Mouse (Mus musculus): ENCODE measurements around the gene Rspo1.
A peak's percentile ranks its signal among the peaks of the same experiment; 100 is the strongest.
"Not testable (repeated sequence)": the region's sequence is repeated elsewhere in the genome, so short reads cannot be mapped to it uniquely, and the experiment has no call there.

The Rspo1 gene

GRCm38 (mm10) chr4:124985671-124986602 is at the start of gene Rspo1:
TSS of gene Rspo1 (plus strand) at chr4:124986430.
- no peak for DNase-seq (ENCODE audit: extremely low read depth, low read depth)

- peak; percentile 98 for DNase-seq (ENCODE audit: extremely low read depth, low read depth)
Measured at GRCm38 (mm10) chr4:124936613-124937471, 49.4 kb upstream of the Rspo1 start, which contains the start of gene 9930104L06Rik. TSS of gene 9930104L06Rik (plus strand) at chr4:124937048.

GRCm38 (mm10) chr4:124939211-124939610 is 47.0 kb upstream of the Rspo1 start, which contains the start of gene Cdca8:
TSS of gene Cdca8 (minus strand) at chr4:124939311.
- DNase-seq (ENCODE audit: extremely low read depth, low read depth): not testable (repeated sequence)

- DNase-seq (ENCODE audit: extremely low read depth, low read depth): peak; percentile 42
Measured at GRCm38 (mm10) chr4:124943022-124943421, 43.2 kb upstream of the Rspo1 start.

GRCm38 (mm10) chr4:124943781-124944180 is 42.4 kb upstream of the Rspo1 start:
- no peak for DNase-seq (ENCODE audit: extremely low read depth, low read depth)

- no peak for DNase-seq (ENCODE audit: extremely low read depth, low read depth)
Measured at GRCm38 (mm10) chr4:124944961-124945360, 41.3 kb upstream of the Rspo1 start.

GRCm38 (mm10) chr4:124949488-124949887 is 36.7 kb upstream of the Rspo1 start:
- no peak for DNase-seq (ENCODE audit: extremely low read depth, low read depth)

- no peak for DNase-seq (ENCODE audit: extremely low read depth, low read depth)
Measured at GRCm38 (mm10) chr4:124950181-124951035, 35.8 kb upstream of the Rspo1 start.

GRCm38 (mm10) chr4:124951036-124951433 is 35.2 kb upstream of the Rspo1 start:
- DNase-seq (ENCODE audit: extremely low read depth, low read depth): no peak

GRCm38 (mm10) chr4:124953546-124953945 is 32.7 kb upstream of the Rspo1 start:
- no peak for DNase-seq (ENCODE audit: extremely low read depth, low read depth)

GRCm38 (mm10) chr4:124957284-124957683 is 28.9 kb upstream of the Rspo1 start:
- DNase-seq (ENCODE audit: extremely low read depth, low read depth): no peak

GRCm38 (mm10) chr4:124959062-124959461 is 27.2 kb upstream of the Rspo1 start:
- DNase-seq (ENCODE audit: extremely low read depth, low read depth): no peak

- DNase-seq (ENCODE audit: extremely low read depth, low read depth): no peak
Measured at GRCm38 (mm10) chr4:124960940-124961339, 25.3 kb upstream of the Rspo1 start.

- no peak for DNase-seq (ENCODE audit: extremely low read depth, low read depth)
Measured at GRCm38 (mm10) chr4:124962576-124962975, 23.7 kb upstream of the Rspo1 start.

- DNase-seq (ENCODE audit: extremely low read depth, low read depth): no peak
Measured at GRCm38 (mm10) chr4:124964912-124965599, 21.2 kb upstream of the Rspo1 start.

GRCm38 (mm10) chr4:124968711-124969110 is 17.5 kb upstream of the Rspo1 start:
- DNase-seq (ENCODE audit: extremely low read depth, low read depth): no peak

- no peak for DNase-seq (ENCODE audit: extremely low read depth, low read depth)
Measured at GRCm38 (mm10) chr4:124969219-124969848, 16.9 kb upstream of the Rspo1 start.

GRCm38 (mm10) chr4:124970194-124970593 is 16.0 kb upstream of the Rspo1 start:
- no peak for DNase-seq (ENCODE audit: extremely low read depth, low read depth)

GRCm38 (mm10) chr4:124970677-124971076 is 15.6 kb upstream of the Rspo1 start:
- DNase-seq (ENCODE audit: extremely low read depth, low read depth): no peak

- no peak for DNase-seq (ENCODE audit: extremely low read depth, low read depth)
Measured at GRCm38 (mm10) chr4:124971094-124971493, 15.1 kb upstream of the Rspo1 start.

All from MEL-GATA-1-ER (cell line).